Mouse (Mus musculus) lung, adult 2 months (tissue): ENCODE measurements at regions not wholly inside any gene's neighbourhood (a gene's known extent, or its start where the extent isn't known, plus 50 kb on each side); places are given as distances from the start of the nearest gene placed in this dataset.

Experiments used
- CTCF ChIP-seq: fragments of 200-500 bp; IDR thresholded peaks from 2 replicates; pipeline ENCODE4 v1.5.1; 2011; ENCODE audit warnings: mild to moderate bottlenecking, low read length, control low read depth; ENCODE audit not compliant: insufficient read depth
- POLR2A ChIP-seq: fragments of 200-500 bp; IDR thresholded peaks from 2 replicates; pipeline ENCODE4 v1.6.1; 2011; ENCODE audit warnings: low read depth, mild to moderate bottlenecking, control low read depth, low read length, borderline replicate concordance; ENCODE audit errors: extremely low read depth

DNA sequence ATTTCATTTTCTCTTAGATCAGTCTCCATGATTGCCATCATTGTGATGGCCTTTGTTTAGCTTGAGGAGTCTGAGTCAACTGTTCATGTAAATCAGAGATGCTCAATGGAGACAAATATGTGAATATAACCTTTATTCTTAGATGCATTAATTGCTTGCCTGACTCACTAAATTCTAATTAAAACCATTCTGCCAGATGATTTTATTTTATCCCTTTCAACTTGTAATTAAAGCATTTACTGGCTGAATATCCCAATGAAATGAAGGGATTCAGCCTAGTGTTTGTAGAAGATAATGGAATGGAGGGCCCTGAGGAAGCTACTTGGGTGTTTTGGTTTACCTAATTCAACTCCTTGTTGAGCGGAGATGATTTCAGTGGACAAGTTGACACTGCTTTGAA lies 777.1 kb upstream of the Auts2 start:
- TF ChIP-seq POLR2A = no peak
- TF ChIP-seq CTCF = no peak
